Mouse (Mus musculus): ENCODE measurements at regions not wholly inside any gene's neighbourhood (a gene's known extent, or its start where the extent isn't known, plus 50 kb on each side); places are given as distances from the start of the nearest gene placed in this dataset.
"Not testable (repeated sequence)": the region's sequence is repeated elsewhere in the genome, so short reads cannot be mapped to it uniquely, and the experiment has no call there.

DNA sequence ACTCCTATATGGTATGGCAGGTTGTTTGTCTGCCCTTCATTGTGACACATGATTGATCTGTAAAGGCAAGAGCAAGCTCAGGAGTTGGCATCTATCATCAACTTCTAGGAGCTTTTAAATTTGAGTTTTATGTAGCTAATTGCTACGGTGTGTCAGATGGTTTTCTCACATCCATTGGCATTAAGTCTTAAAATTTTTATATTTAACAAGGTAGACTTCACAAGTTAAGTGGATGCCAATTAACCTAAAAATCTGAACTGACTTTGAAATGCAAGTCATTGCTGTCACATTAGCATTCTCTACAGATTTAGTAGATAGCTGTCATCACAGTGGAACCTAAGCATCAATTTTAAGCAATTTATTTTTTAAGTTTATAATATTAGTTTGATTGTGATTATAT lies 345.5 kb downstream of the Hdgfl1 start:
- H3K4me3 ChIP-seq, result no peak overlapping the region
- H3K9ac ChIP-seq, result no peak overlapping the region
- no peaks in the 10 kb centered on the region for H3K4me1 ChIP-seq (replicated peaks)
- WGBS, result 95% methylated on average over 1 of the region's 1 CpGs
- no peak overlapping the region for H3K4me2 ChIP-seq
- no peaks in the 10 kb centered on the region for H3K36me3 ChIP-seq
- H3K9me3 ChIP-seq, result no peaks in the 10 kb centered on the region
- H3K27ac ChIP-seq (replicated peaks), result no peak overlapping the region
- ATAC-seq (ENCODE audit: low read depth), result no peak
- no peaks in the 10 kb centered on the region for H3K27me3 ChIP-seq

DNA sequence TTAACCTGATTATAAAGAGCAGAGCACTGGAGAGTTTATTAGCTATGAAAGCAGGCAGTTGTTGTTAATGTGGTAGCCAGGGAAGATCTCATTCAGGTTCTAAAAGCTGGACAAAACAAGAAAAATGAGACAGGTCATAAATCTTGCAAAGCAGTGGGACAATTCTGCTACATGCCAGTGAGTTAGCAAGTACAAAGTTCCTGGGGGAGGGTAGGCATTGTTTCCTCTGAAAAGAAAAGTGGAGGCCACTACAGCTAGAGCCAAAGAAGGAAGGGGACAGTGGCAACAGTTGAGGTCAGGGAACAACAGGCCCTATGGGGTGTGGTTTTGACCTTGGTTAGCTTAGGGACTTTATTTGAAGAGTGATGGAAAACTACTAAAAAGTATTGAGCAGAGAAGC lies 364.2 kb downstream of the Hdgfl1 start:
- ATAC-seq (ENCODE audit: low read depth), result no peak
- H3K4me1 ChIP-seq (replicated peaks), result no peaks in the 10 kb centered on the region
- H3K9me3 ChIP-seq, result no peaks in the 10 kb centered on the region
- no peaks in the 10 kb centered on the region for H3K36me3 ChIP-seq
- no peak overlapping the region for H3K9ac ChIP-seq
- no peak overlapping the region for H3K4me3 ChIP-seq
- H3K27ac ChIP-seq (replicated peaks), result no peak overlapping the region
- H3K4me2 ChIP-seq, result no peak overlapping the region
- H3K27me3 ChIP-seq, result no peaks in the 10 kb centered on the region

DNA sequence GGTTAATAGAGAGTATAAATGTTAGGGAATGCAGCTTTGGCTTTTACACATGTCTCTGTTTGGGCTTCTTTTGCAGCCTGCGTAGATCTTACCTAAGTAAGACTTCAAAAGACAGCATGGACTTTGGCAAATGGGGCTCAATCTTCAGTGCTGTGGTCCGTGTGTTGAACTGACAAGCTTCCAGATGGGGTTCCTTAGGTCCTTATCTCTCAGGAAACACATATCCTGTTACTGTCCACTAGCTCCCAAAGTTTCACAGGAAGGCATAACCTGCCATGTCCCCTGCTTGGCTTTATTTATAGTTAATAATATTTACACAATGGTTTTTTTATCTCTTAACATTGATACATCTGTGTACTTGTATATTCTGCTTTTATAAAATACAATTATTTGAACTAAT lies 365.3 kb downstream of the Hdgfl1 start:
- Histone ChIP-seq H3K9me3 (no peaks in the 10 kb centered on the region), H3K4me3 (no peak overlapping the region), H3K4me1 (replicated peaks) (no peaks in the 10 kb centered on the region), H3K9ac (no peak overlapping the region), H3K4me2 (no peak overlapping the region), H3K27me3 (no peaks in the 10 kb centered on the region), H3K36me3 (no peaks in the 10 kb centered on the region), H3K27ac (replicated peaks) (no peak overlapping the region)
- WGBS, result 81% methylated on average over 2 of the region's 2 CpGs
- ATAC-seq (ENCODE audit: low read depth), result no peak

DNA sequence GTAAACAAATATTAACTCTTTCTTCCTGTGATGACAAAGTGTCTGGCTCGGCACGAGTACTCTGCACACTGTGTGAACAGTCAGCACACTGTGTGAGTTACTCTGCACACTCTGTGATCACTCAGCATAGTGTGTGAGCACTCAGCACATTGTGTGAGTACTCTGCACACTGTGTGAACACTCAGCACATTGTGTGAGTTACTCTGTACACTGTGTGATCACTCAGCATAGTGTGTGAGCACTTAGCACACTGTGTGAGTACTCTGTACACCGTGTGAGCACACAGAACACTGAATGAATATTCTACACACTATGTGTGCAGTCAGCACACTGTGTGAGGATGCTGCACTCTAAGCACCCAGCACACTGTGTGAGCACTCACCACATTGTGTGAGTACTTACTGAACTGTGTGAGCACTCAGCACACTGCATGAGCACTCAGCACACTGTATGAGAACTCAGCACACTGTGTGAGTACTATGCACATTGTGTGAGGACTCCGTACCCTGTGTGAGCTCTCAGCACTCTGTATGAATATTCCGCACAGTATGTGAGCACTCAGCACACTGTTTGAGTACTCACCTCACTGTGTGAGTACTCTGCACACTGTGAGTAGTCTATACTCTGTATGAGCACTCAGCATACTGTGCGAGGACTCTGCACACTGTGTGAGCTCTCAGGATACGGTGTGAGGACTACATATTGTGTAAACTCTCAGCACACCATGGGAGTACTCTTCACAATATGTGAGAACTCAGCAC lies 381.9 kb downstream of the Hdgfl1 start:
- Histone ChIP-seq H3K4me1 (replicated peaks) (no peaks in the 10 kb centered on the region), H3K27ac (replicated peaks) (no peak overlapping the region), H3K27me3 (no peaks in the 10 kb centered on the region), H3K9me3 (no peaks in the 10 kb centered on the region), H3K4me2 (no peak overlapping the region), H3K9ac (no peak overlapping the region), H3K36me3 (no peaks in the 10 kb centered on the region), H3K4me3 (no peak overlapping the region)
- WGBS, result 91% methylated on average over 7 of the region's 7 CpGs
- ATAC-seq (ENCODE audit: low read depth), result no peak

DNA sequence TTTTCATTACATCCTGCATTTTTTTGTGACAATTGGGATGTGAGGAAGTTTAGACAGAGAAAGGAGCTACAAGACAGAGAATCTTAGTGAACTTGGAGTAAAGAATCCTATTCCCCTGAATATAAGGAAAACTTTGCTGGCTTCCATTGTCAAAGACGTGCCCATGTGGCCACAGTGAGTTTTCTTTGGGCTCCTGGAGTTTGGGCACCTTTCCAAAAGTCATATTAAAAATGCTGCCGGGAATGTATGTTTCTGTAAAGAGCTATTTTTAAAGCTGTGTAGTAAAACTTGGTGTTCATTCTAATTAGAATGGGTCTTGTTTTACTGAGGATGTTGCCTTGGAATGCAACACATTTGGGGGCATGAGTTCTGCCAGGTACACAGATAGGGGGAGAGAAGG lies 387.3 kb downstream of the Hdgfl1 start:
- no peak overlapping the region for H3K4me3 ChIP-seq
- no peak overlapping the region for H3K9ac ChIP-seq
- no peaks in the 10 kb centered on the region for H3K9me3 ChIP-seq
- no peak for ATAC-seq (ENCODE audit: low read depth)
- WGBS, result 63% methylated on average over 2 of the region's 2 CpGs
- H3K27ac ChIP-seq (replicated peaks), result no peak overlapping the region
- no peak overlapping the region for H3K4me2 ChIP-seq
- no peaks in the 10 kb centered on the region for H3K36me3 ChIP-seq
- no peaks in the 10 kb centered on the region for H3K4me1 ChIP-seq (replicated peaks)
- no peaks in the 10 kb centered on the region for H3K27me3 ChIP-seq

DNA sequence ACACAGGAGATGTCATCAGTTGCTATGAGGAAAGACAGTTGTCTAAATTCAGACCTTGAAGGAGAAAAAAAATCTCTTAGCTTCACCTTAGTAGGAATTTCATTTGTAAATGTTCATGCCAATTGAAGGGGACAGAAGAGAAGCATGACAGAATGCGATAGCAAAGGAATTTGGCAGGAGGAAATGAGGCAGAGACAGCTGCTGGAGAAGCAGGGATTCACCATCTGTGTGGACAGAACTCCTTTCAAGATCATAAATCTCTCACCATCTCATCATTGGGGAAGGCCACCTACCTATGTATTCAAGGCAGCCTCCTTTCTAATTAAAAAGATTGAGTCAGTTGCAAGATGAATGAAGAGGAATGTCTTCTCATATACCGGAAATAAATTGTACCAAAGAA lies 387.8 kb downstream of the Hdgfl1 start:
- H3K27ac ChIP-seq (replicated peaks), result no peak overlapping the region
- 69% methylated on average over 2 of the region's 2 CpGs for WGBS
- no peaks in the 10 kb centered on the region for H3K27me3 ChIP-seq
- H3K36me3 ChIP-seq, result no peaks in the 10 kb centered on the region
- no peak for ATAC-seq (ENCODE audit: low read depth)
- H3K4me1 ChIP-seq (replicated peaks), result no peaks in the 10 kb centered on the region
- H3K9me3 ChIP-seq, result no peaks in the 10 kb centered on the region
- no peak overlapping the region for H3K4me3 ChIP-seq
- H3K9ac ChIP-seq, result no peak overlapping the region
- no peak overlapping the region for H3K4me2 ChIP-seq

DNA sequence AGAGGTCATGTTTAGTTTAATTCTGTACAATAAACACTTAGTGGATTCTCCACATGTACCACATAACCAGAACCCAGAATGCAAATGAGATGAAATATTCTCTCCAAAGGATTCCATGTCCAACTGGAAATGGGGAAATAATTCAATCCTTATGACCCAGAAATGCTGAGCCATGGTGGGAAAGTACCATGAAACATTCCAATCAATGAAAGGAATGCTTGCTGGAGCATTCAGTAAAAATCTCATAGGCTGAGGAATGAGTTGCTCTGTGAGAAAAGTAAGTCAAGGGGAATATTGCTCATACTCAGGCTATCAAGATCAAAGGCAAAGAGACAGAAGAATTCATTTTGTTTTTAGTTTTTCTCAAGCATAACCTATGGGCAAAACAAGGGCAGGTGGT lies 394.4 kb downstream of the Hdgfl1 start:
- Histone ChIP-seq H3K4me1 (replicated peaks) (no peaks in the 10 kb centered on the region), H3K4me2 (no peak overlapping the region), H3K9ac (no peak overlapping the region), H3K9me3 (no peaks in the 10 kb centered on the region), H3K27ac (replicated peaks) (no peak overlapping the region), H3K36me3 (no peaks in the 10 kb centered on the region), H3K4me3 (no peak overlapping the region), H3K27me3 (no peaks in the 10 kb centered on the region)
- no peak for ATAC-seq (ENCODE audit: low read depth)

DNA sequence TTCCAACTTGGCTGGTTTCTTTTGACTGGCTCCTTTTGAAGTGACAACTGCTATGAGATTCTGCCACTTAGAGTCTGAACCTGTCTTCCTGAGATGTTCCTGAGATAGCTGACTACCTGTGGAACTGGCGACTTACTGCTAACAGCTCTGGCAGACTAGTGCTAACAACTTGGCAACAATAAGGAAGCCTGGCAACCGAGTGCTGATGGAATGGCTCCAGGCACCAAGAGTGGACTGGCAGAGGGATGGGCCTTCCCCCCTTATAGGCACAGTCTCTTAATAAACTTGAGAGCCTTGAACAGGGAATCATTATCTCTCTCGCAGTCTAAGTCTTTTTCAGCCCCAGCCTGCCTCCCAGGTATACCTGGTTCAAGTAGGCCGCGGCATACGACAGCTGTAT lies 404.1 kb downstream of the Hdgfl1 start:
- not testable (repeated sequence) for ATAC-seq (ENCODE audit: low read depth); H3K27ac ChIP-seq (replicated peaks); H3K27me3 ChIP-seq; H3K9ac ChIP-seq; H3K4me1 ChIP-seq (replicated peaks); H3K4me2 ChIP-seq; H3K4me3 ChIP-seq; H3K36me3 ChIP-seq; H3K9me3 ChIP-seq
- 89% methylated on average over 6 of the region's 6 CpGs for WGBS

DNA sequence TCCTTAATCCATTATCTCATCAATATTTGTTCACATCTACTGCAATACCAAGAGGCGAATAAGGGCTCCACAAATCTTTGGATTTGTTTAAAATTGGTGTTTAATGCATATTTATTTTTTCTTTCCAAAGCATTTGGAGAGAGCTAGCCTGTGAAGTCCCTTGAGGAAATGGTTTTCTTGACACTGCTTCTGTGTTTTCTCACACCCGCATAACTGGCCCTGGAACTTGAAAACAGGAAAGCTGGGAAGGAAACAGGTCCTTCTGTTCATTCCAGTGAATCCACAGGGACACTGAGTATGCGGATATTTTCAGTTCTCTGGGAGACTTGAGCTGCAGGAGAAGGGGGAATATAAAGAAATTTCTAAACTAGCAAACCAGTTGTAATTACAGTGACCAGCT lies 413.6 kb downstream of the Hdgfl1 start:
- 74% methylated on average over 3 of the region's 3 CpGs for WGBS
- no peaks in the 10 kb centered on the region for H3K9me3 ChIP-seq
- no peak overlapping the region for H3K4me2 ChIP-seq
- H3K4me1 ChIP-seq (replicated peaks), result no peaks in the 10 kb centered on the region
- no peak overlapping the region for H3K9ac ChIP-seq
- no peaks in the 10 kb centered on the region for H3K36me3 ChIP-seq
- ATAC-seq (ENCODE audit: low read depth), result no peak
- no peak overlapping the region for H3K4me3 ChIP-seq
- no peaks in the 10 kb centered on the region for H3K27me3 ChIP-seq
- H3K27ac ChIP-seq (replicated peaks), result no peak overlapping the region

DNA sequence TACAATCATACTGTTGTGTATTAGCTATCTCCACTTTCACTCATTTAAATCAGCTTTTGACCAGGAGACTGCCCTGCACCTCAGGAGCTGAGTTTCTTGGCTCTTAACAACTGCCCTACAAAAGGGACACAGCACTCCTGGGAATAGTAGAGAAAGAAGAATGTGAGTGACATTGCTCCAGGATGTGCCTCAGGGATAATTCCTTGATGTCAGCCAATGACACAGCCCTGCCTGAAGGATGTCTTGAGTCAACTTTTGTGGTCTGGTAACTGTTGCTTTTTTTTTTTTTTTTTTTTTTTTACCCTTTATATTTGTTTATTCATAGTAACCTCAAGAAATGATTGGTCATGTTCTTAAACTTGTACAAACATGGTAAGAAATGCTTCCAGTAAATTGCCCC lies 415.5 kb downstream of the Hdgfl1 start:
- no peak overlapping the region for H3K4me2 ChIP-seq
- H3K9me3 ChIP-seq, result no peaks in the 10 kb centered on the region
- H3K9ac ChIP-seq, result no peak overlapping the region
- no peak for ATAC-seq (ENCODE audit: low read depth)
- H3K4me3 ChIP-seq, result no peak overlapping the region
- H3K27me3 ChIP-seq, result no peaks in the 10 kb centered on the region
- no peaks in the 10 kb centered on the region for H3K4me1 ChIP-seq (replicated peaks)
- H3K36me3 ChIP-seq, result no peaks in the 10 kb centered on the region
- no peak overlapping the region for H3K27ac ChIP-seq (replicated peaks)

DNA sequence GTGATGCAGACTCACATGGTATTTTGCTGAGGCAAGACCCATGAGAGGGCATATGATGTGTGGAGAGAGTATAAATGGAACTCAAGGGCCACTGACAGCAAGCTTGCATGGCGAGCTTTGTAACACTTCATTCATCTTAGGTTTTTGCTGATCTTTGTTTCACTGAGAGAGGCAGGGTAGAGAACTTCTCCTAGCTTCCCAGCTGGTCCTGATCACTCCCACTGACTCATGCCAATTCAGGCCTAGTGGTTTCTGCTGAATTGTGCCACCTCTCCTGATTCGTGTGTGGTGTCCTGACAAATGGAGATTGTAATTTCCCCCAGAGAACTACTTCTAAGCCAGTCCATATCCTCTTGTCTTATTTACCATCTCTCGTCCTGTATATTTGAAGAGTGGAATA lies 419.5 kb downstream of the Hdgfl1 start:
- ATAC-seq (ENCODE audit: low read depth), result no peak
- H3K36me3 ChIP-seq, result no peaks in the 10 kb centered on the region
- H3K27me3 ChIP-seq, result no peaks in the 10 kb centered on the region
- H3K9me3 ChIP-seq, result no peaks in the 10 kb centered on the region
- WGBS, result 90% methylated on average over 3 of the region's 3 CpGs
- no peak overlapping the region for H3K27ac ChIP-seq (replicated peaks)
- no peaks in the 10 kb centered on the region for H3K4me1 ChIP-seq (replicated peaks)
- H3K4me2 ChIP-seq, result no peak overlapping the region
- H3K4me3 ChIP-seq, result no peak overlapping the region
- H3K9ac ChIP-seq, result no peak overlapping the region

DNA sequence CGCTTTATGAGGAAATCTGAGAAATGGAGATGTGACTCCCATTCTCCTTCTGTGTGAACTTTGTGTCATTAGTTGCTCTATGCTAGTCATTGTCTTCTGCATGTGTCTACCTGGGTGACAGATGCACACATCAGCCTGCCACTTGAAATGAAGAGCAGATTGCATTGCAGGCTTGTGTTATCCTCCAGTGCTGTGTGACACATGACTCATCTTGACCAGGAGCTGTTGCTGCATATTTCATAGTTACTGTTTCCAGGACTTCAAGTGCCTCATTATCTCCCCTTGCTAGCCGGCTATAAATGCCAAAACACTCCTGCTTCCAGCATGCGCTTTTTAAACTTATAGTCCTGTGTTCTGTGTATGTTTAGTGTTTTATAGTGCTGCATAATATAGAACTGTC lies 431.2 kb downstream of the Hdgfl1 start:
- no peak for ATAC-seq (ENCODE audit: low read depth)
- WGBS, result 75% methylated on average over 3 of the region's 3 CpGs

DNA sequence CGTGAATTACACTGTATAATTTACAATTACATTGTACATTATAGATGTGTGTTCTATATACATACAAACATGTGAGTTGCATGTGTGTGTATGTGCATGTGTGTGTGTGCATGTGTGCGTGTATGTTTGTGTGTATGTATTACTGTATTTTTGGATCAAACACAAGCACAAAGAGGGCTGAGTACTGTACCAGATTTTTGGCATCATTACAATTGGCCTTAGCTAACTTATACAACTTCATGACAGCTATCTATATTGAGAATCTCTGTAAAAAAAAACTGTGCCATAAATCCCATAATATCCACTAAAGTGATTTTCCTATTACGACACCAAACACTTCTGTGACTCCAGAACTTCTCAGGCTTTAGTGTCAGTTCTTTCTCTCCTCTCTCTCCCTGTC lies 444.9 kb downstream of the Hdgfl1 start:
- no peaks in the 10 kb centered on the region for H3K27me3 ChIP-seq
- no peak for ATAC-seq (ENCODE audit: low read depth)
- H3K4me3 ChIP-seq, result no peak overlapping the region
- no peak overlapping the region for H3K9ac ChIP-seq
- H3K9me3 ChIP-seq, result no peaks in the 10 kb centered on the region
- no peak overlapping the region for H3K4me2 ChIP-seq
- H3K4me1 ChIP-seq (replicated peaks), result no peaks in the 10 kb centered on the region
- 92% methylated on average over 3 of the region's 3 CpGs for WGBS
- H3K36me3 ChIP-seq, result no peaks in the 10 kb centered on the region
- no peak overlapping the region for H3K27ac ChIP-seq (replicated peaks)

More for the DNA sequence above, 431.2 kb downstream of the Hdgfl1 start:
- Histone ChIP-seq H3K36me3 (no peaks in the 10 kb centered on the region), H3K27me3 (no peaks in the 10 kb centered on the region), H3K4me2 (no peak overlapping the region), H3K4me1 (replicated peaks) (no peaks in the 10 kb centered on the region), H3K4me3 (no peak overlapping the region), H3K9ac (no peak overlapping the region), H3K9me3 (no peaks in the 10 kb centered on the region), H3K27ac (replicated peaks) (no peak overlapping the region)

Data from neural tube, embryonic 13.5 days (tissue).